Mouse (Mus musculus) forebrain, embryonic 11.5 days (tissue): Measurements from ENCODE around the gene Azin2. TPM values are rescaled to one million over a fixed set of nuclear protein-coding genes. Genes with fewer than 3 reads are reported as not detected.
A peak's percentile ranks its signal among the peaks of the same experiment; 100 is the strongest.

ENCODE experiments used
- ATAC-seq: fragments of 200-750 bp; cut with Nextera tagmentation; replicated peaks from 2 replicates; pipeline ENCODE4 v1.8.0; 2017; ENCODE audit warnings: moderate TSS enrichment; ENCODE audit not compliant: low FRiP score
- DNase-seq: peaks from one replicate; pipeline ENCODE4 v3.0.0-alpha.2; 2017; ENCODE audit warnings: low spot score
- H3K27ac ChIP-seq: fragments of 300-500 bp; sonication (generic); 2 replicates; pipeline ENCODE4 v1.5.1; 2014; ENCODE audit warnings: low read depth, low read length
- H3K27me3 ChIP-seq: fragments of 300-500 bp; sonication (generic); 2 replicates; pipeline ENCODE4 v1.6.1; 2014; ENCODE audit warnings: mild to moderate bottlenecking, low read length, mixed read lengths; ENCODE audit not compliant: control insufficient read depth, insufficient read depth
- H3K36me3 ChIP-seq: fragments of 300-500 bp; sonication (generic); 2 replicates; pipeline ENCODE4 v1.6.1; 2014; ENCODE audit warnings: mild to moderate bottlenecking, low read length, moderate library complexity, mixed read lengths; ENCODE audit not compliant: control insufficient read depth, insufficient read depth
- H3K4me1 ChIP-seq: fragments of 300-500 bp; sonication (generic); replicated peaks from 2 replicates; pipeline ENCODE4 v1.6.1; 2014; ENCODE audit warnings: low read length, mixed read lengths; ENCODE audit not compliant: control insufficient read depth, insufficient read depth
- H3K4me2 ChIP-seq: fragments of 300-500 bp; sonication (generic); 2 replicates; pipeline ENCODE4 v1.6.1; 2014; ENCODE audit warnings: low read depth, mild to moderate bottlenecking, low read length, moderate library complexity, mixed read lengths; ENCODE audit not compliant: severe bottlenecking
- H3K4me3 ChIP-seq: fragments of 300-500 bp; sonication (generic); 2 replicates; pipeline ENCODE4 v1.5.1; 2014; ENCODE audit warnings: low read depth, low read length
- H3K9ac ChIP-seq: fragments of 300-500 bp; sonication (generic); 2 replicates; pipeline ENCODE4 v1.6.1; 2014; ENCODE audit warnings: low read length
- H3K9me3 ChIP-seq: fragments of 300-500 bp; sonication (generic); 2 replicates; pipeline ENCODE4 v1.6.1; 2016; ENCODE audit warnings: low read length, mixed read lengths; ENCODE audit not compliant: control insufficient read depth
- WGBS: fragments of 180-500 bp; shearing (Covaris S2); extraction: QIAGEN DNeasy Blood & Tissue Kit; methylation state at CpG from one replicate; pipeline ENCODE4 v1.1.7; 2014; 5-methylcytosine and 5-hydroxymethylcytosine counted together
- polyA plus RNA-seq: library from polyadenylated mRNA; unstranded; fragments of >200 nt; fragmentation: Nextera tagmentation; extraction: Ambion mirVana; gene quantifications from 2 replicates; pipeline ENCODE4 v1.2.1, GENCODE M21; 2014

Azin2 gene
- polyA plus RNA-seq, 1 experiment from 2014 or later = 11.5 TPM

GRCm38 (mm10) chr4:128913794-128914193 lies 48.4 kb downstream of the Azin2 start:
- no peak for DNase-seq
- no peak overlapping the region for H3K4me2 ChIP-seq

DNA sequence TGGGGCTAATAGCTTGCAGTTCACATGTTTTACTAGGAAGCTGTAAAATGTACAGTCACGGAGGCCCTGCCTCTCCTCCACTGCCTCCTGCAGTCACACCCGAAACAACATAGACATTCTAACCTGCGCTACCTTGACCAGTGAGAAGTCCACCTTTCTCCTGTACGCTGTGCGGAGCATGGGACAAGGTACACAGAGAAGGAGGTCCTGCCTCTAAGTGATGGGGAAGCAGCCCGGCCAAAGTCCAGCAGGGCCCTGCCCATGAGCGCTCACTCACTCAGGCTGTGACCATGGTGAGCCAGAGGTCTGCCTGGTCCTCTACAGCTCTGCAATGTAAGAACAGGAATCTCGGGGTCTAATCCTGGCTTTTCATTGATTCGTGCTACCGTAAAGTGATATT lies 50.2 kb downstream of the Azin2 start:
- Histone ChIP-seq H3K27ac (no peak overlapping the region), H3K36me3 (no peaks in the 10 kb centered on the region), H3K27me3 (no peaks in the 10 kb centered on the region), H3K4me2 (no peak overlapping the region), H3K4me1 (0 out of 2 replicates have a peak, but pooled peaks cover 3% of the 10 kb centered on the region), H3K9me3 (no peaks in the 10 kb centered on the region), H3K4me3 (no peak overlapping the region), H3K9ac (no peak overlapping the region)
- WGBS = 93% methylated on average over 10 of the region's 10 CpGs
- ATAC-seq (no peak), DNase-seq (no peak)

More at GRCm38 (mm10) chr4:128913794-128914193, 48.4 kb downstream of the Azin2 start:
- WGBS = 23% methylated on average over 4 of the region's 4 CpGs
- Histone ChIP-seq H3K9me3 (no peaks in the 10 kb centered on the region), H3K4me1 (0 out of 2 replicates have a peak, but pooled peaks cover under 1% of the 10 kb centered on the region), H3K4me3 (no peak overlapping the region), H3K36me3 (no peaks in the 10 kb centered on the region), H3K27ac (no peak overlapping the region), H3K27me3 (no peaks in the 10 kb centered on the region), H3K9ac (no peak overlapping the region)
- no peak for ATAC-seq

DNA sequence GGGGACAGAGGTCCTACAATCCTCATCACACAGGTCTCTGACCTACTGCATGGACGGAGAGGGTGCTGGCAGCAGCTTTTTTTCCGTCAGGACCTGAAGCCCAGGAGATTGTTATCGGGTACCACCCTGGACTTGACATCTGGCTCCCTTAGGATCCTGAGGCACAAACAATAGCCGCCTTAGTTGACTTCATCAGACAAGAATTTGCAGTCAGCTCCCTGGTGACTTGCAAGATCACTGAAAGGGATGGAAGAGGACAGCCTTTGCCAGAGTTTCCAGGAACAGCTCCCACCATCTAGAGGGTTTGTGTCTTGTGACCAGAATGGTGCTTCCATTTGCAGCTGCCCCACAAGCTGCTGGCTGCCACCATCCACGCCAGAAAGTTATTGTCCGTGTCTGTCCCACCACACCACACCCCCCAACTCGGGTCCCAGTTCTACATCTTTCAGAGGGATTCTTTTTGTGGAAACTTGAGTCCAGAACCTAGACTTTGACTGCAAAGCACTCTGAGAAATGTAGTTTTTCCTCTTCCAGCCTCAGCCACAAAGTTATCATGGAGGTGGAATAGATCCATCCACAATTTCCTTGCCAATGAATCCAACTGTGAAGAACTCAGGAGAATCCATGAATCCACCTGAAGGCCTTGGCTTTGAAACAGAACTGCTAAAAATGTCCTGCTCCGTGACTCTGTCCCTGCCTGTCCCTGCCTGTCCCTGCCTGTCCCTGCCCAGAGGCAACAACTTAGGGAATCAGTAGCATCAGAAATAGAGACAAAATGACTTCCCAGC lies 51.8 kb downstream of the Azin2 start:
- no peaks in the 10 kb centered on the region for H3K36me3 ChIP-seq
- 83% methylated on average over 8 of the region's 8 CpGs for WGBS
- no peak for ATAC-seq

DNA sequence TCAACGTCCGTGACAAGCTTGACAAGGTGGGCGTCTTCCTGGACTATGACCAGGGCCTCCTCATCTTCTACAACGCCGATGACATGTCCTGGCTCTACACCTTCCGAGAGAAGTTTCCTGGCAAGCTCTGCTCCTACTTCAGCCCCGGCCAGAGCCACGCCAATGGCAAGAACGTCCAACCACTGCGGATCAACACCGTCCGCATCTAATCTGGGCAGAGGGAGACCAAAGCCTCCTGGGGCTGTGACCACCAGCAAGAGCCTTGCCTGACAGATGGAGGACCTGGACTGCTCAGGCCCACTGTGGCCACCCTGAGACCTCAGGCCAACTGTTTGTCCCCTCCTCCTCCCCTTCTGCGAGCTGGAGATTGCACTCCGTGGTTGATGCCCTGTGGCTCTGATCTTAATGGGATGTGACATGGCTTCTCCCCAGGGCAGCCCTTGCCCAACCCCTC lies 52.8 kb downstream of the Azin2 start:
- no peak overlapping the region for H3K9ac ChIP-seq
- H3K27ac ChIP-seq = no peak overlapping the region
- no peak for ATAC-seq
- H3K9me3 ChIP-seq = no peaks in the 10 kb centered on the region
- no peaks in the 10 kb centered on the region for H3K27me3 ChIP-seq
- H3K4me1 ChIP-seq = peaks cover 3% of the 10 kb centered on the region; the same call in 1 of the 2 replicates
- H3K36me3 ChIP-seq = no peaks in the 10 kb centered on the region
- H3K4me2 ChIP-seq = no peak overlapping the region
- WGBS = 93% methylated on average over 14 of the region's 14 CpGs
- no peak overlapping the region for H3K4me3 ChIP-seq
- DNase-seq = no peak

More for the DNA sequence above, 51.8 kb downstream of the Azin2 start:
- Histone ChIP-seq H3K4me1 (0 out of 2 replicates have a peak, but pooled peaks cover 3% of the 10 kb centered on the region), H3K4me2 (no peak overlapping the region), H3K9ac (no peak overlapping the region), H3K9me3 (no peaks in the 10 kb centered on the region), H3K4me3 (no peak overlapping the region), H3K27me3 (no peaks in the 10 kb centered on the region), H3K27ac (no peak overlapping the region)
- DNase-seq = no peak

DNA sequence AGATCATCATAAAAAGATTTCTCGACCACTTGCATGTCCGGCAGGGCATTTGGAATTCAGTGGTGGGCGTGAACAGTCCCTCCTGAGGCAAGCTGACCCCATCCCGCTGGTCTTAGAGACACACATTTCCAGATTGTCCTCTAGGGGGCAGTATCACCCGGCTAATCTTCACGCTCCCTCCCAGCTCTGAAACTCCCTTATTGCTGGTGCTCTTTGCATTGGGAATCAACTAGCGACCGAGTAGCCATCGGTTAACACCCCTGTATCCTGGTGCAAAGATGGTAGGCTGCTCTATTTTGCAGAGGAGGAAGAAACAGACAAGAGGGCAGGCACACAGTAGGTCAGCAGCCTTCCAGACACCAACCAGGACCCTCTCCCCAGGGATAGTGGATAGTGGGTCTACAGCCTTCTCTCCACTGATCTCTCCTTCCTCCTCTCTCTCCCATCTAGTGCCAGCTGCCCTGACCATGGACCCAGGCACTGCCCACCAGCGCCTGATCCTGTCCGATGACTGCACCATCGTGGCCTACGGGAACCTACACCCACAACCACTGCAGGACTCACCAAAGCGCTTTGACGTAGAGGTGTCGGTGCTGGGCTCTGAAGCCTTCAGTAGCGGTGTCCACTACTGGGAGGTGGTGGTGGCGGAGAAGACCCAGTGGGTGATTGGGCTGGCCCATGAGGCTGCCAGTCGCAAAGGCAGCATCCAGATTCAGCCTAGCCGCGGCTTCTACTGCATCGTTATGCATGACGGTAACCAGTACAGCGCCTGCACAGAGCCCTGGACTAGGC lies 53.5 kb downstream of the Azin2 start:
- H3K9me3 ChIP-seq = no peaks in the 10 kb centered on the region
- no peaks in the 10 kb centered on the region for H3K27me3 ChIP-seq
- no peak for ATAC-seq
- no peak overlapping the region for H3K9ac ChIP-seq
- H3K4me2 ChIP-seq = no peak overlapping the region
- H3K27ac ChIP-seq = no peak overlapping the region
- DNase-seq = peak; percentile 77
- 66% methylated on average over 24 of the region's 24 CpGs for WGBS
- H3K36me3 ChIP-seq = no peaks in the 10 kb centered on the region
- peaks cover 5% of the 10 kb centered on the region for H3K4me1 ChIP-seq
- no peak overlapping the region for H3K4me3 ChIP-seq

DNA sequence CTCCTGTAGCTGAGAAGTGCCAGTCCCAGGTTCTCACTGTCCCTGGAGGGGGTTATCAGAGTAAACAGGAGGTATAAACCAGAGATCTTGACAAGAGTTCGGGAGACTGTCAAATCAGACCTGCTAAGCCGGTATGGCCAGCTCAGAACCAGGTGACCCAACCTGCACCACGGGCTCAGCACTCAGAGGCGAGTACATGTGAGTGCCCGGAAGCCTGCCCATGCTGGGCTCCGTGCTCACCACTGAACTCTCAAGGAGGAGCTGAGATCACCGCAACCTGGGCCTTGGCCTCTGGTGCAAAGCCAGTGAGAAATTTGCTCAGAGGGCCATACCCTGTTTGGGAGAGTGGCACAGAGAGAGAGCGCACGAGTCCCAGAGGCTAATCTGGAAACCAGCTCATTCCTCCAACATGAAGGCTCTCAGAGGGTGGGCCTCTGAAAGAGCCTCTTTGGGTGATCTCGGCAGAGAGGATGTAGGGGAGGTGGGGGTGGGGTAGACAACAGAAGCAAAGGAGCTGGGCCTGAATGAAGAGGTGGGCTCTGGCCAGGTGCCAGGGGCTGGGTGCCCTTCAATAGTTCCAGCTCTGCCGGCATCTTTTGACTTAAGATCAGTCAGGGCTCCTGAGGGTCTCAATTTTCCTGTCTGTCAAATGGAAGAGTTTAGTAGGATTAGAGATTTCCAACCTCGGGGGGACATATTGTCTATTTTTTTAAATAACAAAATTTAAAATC lies 54.8 kb downstream of the Azin2 start:
- Histone ChIP-seq H3K9ac (no peak overlapping the region), H3K4me3 (no peak overlapping the region), H3K4me1 (peaks cover 5% of the 10 kb centered on the region), H3K27ac (no peak overlapping the region), H3K27me3 (no peaks in the 10 kb centered on the region), H3K4me2 (no peak overlapping the region), H3K9me3 (no peaks in the 10 kb centered on the region), H3K36me3 (no peaks in the 10 kb centered on the region; the same call in 1 of the 2 replicates)
- DNase-seq (no peak), ATAC-seq (no peak)
- 73% methylated on average over 12 of the region's 12 CpGs for WGBS

GRCm38 (mm10) chr4:128906757-128907156 lies 55.5 kb downstream of the Azin2 start:
- ATAC-seq (no peak), DNase-seq (no peak)
- Histone ChIP-seq H3K27me3 (no peaks in the 10 kb centered on the region), H3K4me3 (no peak overlapping the region), H3K9me3 (no peaks in the 10 kb centered on the region), H3K4me1 (peaks cover 5% of the 10 kb centered on the region), H3K9ac (no peak overlapping the region), H3K36me3 (no peaks in the 10 kb centered on the region; the same call in 1 of the 2 replicates), H3K27ac (no peak overlapping the region), H3K4me2 (no peak overlapping the region)
- WGBS = 53% methylated on average over 8 of the region's 8 CpGs

GRCm38 (mm10) chr4:128905251-128905650 lies 57.0 kb downstream of the Azin2 start:
- no peak overlapping the region for H3K9ac ChIP-seq
- DNase-seq = no peak
- WGBS = 28% methylated on average over 8 of the region's 8 CpGs
- H3K4me1 ChIP-seq = peaks cover 6% of the 10 kb centered on the region
- ATAC-seq = no peak
- no peak overlapping the region for H3K4me3 ChIP-seq
- H3K36me3 ChIP-seq = no peaks in the 10 kb centered on the region; the same call in 1 of the 2 replicates
- no peak overlapping the region for H3K27ac ChIP-seq
- H3K4me2 ChIP-seq = no peak overlapping the region
- H3K27me3 ChIP-seq = peaks cover 3% of the 10 kb centered on the region; the same call in 1 of the 2 replicates
- H3K9me3 ChIP-seq = no peaks in the 10 kb centered on the region
